Mouse (Mus musculus) heart, postnatal 25 days (tissue): ENCODE data around the gene Gm20388. TPM values are rescaled to one million over a fixed set of nuclear protein-coding genes. Genes with fewer than 3 reads are reported as not detected.

Experiments used
- DNase-seq: peaks from one replicate; pipeline ENCODE4 v3.0.0; 2022; ENCODE audit warnings: low spot score
- intact Hi-C: fragments of 180-260 bp; cut with DNase I; formaldehyde crosslinking; loops from one replicate; pipeline ENCODE4 v1.15.1; 2025
- total RNA-seq, 2 experiments: library from RNA; stranded (reverse); gene quantifications; 2 replicates each; pipeline ENCODE4 v1.2.3; 2021

Gene Gm20388
- total RNA-seq, 2 experiments from 2014 or later = 2.7 TPM; not detected in 1

- intact Hi-C loops = no loop called here
- DNase-seq = peak; percentile 56
These were observed 377.7 kb downstream of the Gm20388 start for GRCm38 (mm10) chr8:120288122-120288908.

DNA sequence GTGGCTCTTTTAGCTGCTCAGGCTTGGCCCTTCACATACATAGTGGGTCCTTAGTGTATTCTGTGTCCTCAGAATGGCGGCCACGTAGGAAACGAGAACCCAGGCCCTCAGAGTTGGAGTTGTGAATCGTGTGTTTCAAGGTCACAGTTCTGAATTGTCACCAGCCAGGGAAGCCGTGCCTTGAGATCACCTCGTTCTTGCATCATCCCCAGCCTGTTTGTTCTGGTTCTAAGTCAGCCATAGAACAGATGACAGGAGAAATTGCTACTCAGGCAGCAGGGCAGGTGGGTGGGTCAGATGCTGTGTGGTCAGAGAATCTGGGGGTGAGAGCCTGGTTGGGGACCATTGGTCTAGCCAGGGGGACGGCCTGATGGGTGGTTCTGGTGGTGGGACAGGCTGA, 378.6 kb downstream of the Gm20388 start:
- DNase-seq = no peak
- intact Hi-C loops = no loop called here

- peak; percentile 81 for DNase-seq
- intact Hi-C loops = no loop called here
These were observed 379.1 kb downstream of the Gm20388 start for GRCm38 (mm10) chr8:120289698-120290181.

- intact Hi-C loops = no loop called here
- no peak for DNase-seq
These were observed 380.0 kb downstream of the Gm20388 start for GRCm38 (mm10) chr8:120290614-120291013.

- intact Hi-C loops = no loop called here
- no peak for DNase-seq
These were observed 381.0 kb downstream of the Gm20388 start for GRCm38 (mm10) chr8:120291650-120292049.

GRCm38 (mm10) chr8:120292316-120293107, 381.9 kb downstream of the Gm20388 start:
- intact Hi-C loops = no loop called here
- no peak for DNase-seq

DNA sequence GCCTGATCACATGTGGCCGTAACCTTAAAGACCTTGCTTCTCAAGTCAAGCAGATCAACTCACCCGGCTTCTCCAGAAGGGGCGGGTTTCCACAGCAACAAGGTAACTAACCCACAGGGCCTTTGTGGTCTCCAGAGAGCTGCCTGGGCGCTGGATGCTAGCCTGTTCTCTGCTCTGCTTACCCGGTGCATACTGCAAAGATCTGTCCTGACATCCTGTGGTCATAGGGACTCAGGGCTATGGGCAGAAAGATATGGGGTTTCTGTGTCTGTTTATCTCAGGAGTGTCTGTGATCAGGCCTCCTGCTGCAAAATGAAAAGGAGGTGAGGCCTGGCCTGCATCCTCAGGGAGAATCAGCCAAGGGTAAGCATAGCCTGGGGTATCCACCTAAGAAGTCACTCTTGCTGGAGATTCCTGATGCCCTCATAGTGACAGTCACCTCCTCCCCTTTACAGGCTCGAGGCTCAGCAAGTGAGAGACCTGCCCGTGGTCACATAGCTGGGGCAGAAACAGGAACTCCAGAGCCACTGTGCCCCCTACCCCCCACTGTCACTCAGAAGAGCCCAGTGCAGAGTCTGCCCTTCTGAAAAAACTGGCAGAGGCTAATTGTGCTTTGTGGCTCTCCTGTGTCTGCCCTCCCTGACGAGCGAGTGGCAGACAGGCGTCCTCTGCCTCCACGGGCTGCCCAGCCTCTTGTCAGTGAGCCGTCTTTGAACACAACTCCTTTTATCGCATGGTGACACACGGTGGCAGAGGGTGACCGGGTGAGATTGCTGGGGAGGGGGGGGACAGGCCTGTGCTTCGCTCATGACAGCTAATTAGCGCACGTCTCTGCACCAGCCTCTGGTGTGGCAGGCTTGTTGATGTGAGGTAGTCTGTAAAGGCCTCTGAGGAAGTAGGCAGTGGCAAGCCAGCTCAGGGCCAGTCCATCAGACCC, 383.0 kb downstream of the Gm20388 start:
- no peak for DNase-seq
- intact Hi-C loops = no loop called here

DNA sequence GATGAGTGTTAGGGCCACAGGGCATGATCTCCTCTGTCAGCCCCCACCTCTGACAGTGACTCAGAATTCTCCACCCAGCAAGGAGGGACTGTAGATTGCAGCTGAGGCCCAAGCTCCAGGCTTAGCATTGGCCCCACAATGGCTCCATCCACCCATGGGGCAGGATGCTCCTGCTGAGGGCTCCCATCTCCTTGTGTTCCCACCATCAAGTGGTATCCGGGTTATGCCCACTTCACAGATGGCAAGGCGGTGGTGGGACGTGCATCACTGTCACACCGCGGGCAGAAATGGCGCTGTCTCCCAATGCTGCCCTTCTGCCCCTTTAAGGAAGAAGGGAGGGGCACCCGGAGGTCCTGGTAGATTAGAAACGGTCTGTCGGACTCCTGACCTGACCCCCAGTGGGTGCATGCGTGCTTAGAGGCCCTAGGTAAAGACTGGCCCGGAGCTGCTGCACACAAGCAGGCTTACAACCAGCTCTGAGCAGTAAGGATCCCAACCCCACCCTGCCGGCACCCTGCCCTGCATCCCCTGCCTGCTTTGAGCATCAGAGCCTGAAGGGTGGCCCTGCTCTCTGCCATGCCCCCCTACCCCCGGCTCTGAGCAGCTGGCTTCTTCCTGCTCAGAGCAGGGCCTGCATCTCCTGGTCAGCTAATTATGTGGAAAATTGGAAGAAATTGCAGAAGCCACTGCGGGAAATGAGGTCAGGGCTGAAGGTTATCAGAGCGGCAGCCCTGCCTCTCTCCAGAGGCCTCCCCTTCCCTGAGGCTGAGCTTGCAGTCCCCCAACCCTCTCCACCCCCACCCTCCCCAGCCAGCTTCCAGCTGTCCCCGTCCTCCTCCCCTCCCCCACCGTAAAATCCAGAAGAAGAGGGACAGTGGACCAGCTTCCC, 384.6 kb downstream of the Gm20388 start:
- DNase-seq = no peak
- intact Hi-C loops = no loop called here

DNA sequence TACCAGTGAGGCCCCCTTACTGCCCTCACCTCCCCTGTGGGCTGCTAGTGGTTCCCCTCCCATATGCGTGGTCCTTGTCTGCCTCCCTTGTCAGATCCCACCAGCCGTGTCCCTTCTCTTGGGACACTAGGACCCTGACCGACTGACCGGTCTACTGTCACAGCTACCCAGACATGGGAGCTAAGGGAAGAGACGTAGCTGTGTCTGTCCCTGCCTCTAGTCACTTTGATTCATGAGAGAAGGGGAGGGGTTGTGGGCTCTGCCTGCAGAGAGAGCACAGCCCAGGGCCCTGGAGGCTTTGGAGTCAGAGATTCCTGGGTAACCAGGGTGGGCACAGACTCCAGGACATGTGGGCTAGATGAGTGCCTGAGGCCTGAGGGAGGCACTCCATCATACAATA, 386.4 kb downstream of the Gm20388 start:
- intact Hi-C loops = no loop called here

GRCm38 (mm10) chr8:120298601-120299532, 388.2 kb downstream of the Gm20388 start:
- intact Hi-C loops = no loop called here
- DNase-seq = no peak

More for the DNA sequence above, 386.4 kb downstream of the Gm20388 start:
- no peak for DNase-seq

DNA sequence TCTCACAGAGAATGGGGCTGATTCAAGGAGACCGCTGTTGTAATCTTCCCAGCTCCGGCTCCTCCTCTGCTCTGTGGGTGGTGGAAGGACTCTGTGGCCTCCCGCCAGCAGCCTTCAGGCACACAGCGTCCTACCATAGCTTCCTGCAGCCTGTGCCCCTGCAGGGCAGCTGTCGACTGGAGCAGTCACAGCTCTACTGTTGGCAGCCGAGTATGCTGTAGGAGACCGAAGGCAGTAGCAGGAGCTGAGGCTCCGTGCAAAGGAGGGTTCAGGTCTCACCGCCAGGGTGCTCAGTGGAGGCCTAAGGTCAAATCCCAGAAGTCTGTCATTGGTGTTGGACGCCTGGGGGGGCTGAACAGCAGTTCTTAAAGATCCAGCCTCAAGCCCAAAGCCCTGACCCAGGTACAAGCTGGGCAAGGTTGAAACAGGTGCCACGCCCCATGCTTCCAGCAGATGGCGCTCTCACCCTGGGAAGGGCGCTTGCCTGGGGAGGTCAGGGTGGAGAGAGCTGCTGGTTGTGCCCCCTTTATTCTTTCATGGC, 390.0 kb downstream of the Gm20388 start:
- no peak for DNase-seq
- intact Hi-C loops = no loop called here

DNA sequence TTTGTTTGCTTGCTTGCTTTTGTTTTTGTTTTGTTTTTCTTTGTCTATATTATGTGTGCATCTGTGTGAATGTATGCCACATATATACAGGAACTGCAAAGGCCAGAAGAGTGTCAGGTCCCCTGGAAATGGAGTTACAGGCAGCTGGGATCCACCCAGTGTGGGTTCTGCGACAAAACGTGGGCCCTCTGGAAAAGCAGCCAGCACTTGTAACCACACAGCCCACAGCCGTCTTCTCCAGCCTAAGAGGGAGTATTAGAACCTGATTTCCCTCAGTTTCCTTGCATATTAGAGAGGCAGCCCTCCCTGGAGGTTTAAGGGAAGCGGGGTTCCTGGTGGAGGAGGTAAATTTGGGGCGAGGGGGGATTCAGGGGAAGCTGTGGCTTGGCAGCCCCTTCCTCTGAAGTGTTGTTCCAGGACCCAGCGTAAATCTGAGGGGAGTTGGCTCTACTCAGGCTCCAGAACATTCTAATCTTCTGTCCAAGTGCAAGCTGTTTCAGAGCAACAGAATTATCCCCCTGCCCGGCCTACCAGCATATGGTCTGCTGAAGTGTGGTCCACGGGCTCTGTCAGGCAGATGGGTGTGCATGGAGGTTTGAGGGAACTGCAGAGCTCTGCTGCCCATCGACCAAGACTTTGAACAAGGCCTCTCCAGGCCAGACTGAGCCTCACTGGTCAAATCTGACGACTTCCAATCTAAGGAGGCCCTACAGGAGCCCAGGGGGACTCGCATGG, 392.5 kb downstream of the Gm20388 start:
- DNase-seq = no peak
- intact Hi-C loops = no loop called here

GRCm38 (mm10) chr8:120304097-120304496, 393.5 kb downstream of the Gm20388 start:
- intact Hi-C loops = no loop called here
- no peak for DNase-seq

GRCm38 (mm10) chr8:120305800-120306385, 395.3 kb downstream of the Gm20388 start:
- intact Hi-C loops = no loop called here
- no peak for DNase-seq

DNA sequence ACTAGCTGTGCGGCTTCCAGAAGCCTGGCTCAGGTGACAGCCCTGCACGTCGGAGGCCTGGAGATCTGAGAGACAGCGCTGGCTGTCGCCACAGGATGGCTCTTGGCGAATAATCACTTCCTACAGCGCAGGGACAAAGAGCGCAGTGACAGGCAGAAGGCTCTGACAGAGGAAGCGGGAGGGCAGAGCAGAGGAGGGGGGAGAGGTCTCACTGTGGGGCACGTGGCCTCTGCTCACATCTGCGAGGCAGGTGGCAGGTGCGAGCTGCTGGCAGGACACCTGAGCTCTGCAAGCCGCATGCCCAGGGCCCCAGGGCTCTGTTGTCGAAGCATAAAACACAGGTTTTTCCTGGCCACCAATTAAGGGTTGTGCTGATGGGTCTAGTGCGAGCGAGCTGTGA, 396.5 kb downstream of the Gm20388 start:
- no peak for DNase-seq
- intact Hi-C loops = no loop called here

- intact Hi-C loops = no loop called here
- no peak for DNase-seq
These were observed 396.9 kb downstream of the Gm20388 start for GRCm38 (mm10) chr8:120307528-120307927.

DNA sequence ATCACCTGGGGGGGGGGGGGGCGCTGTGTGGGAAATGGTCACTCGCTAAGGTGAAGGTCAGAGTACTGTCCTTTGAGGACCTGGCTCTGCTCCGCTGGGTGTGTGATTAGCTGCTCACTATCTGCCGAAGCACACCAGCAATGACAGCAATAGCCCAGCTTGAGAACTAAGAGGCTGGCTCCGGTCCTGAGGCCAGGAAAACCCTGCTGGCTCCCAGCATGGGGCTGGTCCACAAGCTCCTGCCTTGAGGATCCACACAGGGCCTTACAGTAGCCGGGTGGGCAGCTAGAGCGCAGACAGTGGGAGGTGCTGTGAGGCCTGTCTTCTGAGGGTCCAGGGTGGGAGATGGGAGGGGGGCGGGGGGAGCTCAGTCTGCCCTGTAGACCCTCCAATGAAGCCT, 397.5 kb downstream of the Gm20388 start:
- DNase-seq = no peak
- intact Hi-C loops = no loop called here
